Mouse (Mus musculus) heart, embryonic 13.5 days (tissue): ENCODE measurements around the gene Ppp6r3. TPM values are rescaled to one million over a fixed set of nuclear protein-coding genes. Genes with fewer than 3 reads are reported as not detected.
"Not testable (repeated sequence)": the region's sequence is repeated elsewhere in the genome, so short reads cannot be mapped to it uniquely, and the experiment has no call there.

ENCODE experiments used
- ATAC-seq: fragments of 200-750 bp; cut with Nextera tagmentation; 2 replicates; pipeline ENCODE4 v1.8.0; 2017; ENCODE audit warnings: moderate TSS enrichment; ENCODE audit not compliant: insufficient number of reproducible peaks, low FRiP score, low TSS enrichment; ENCODE audit errors: extremely low read depth
- H3K27ac ChIP-seq: fragments of 300-500 bp; sonication (generic); replicated peaks from 2 replicates; pipeline ENCODE4 v1.5.1; 2015; ENCODE audit warnings: moderate library complexity, mild to moderate bottlenecking, inconsistent platforms
- H3K27me3 ChIP-seq: fragments of 300-500 bp; sonication (generic); replicated peaks from 2 replicates; pipeline ENCODE4 v1.6.1; 2015; ENCODE audit warnings: mild to moderate bottlenecking, inconsistent platforms
- H3K36me3 ChIP-seq: fragments of 300-500 bp; sonication (generic); 2 replicates; pipeline ENCODE4 v1.6.1; 2015; ENCODE audit warnings: mild to moderate bottlenecking, inconsistent platforms
- H3K4me1 ChIP-seq: fragments of 300-500 bp; sonication (generic); 2 replicates; pipeline ENCODE4 v1.6.1; 2015; ENCODE audit warnings: inconsistent platforms
- H3K4me2 ChIP-seq: fragments of 300-500 bp; sonication (generic); 2 replicates; pipeline ENCODE4 v1.6.1; 2015; ENCODE audit warnings: inconsistent platforms, mild to moderate bottlenecking, moderate library complexity
- H3K4me3 ChIP-seq: fragments of 300-500 bp; sonication (generic); 2 replicates; pipeline ENCODE4 v1.5.1; 2015; ENCODE audit warnings: moderate library complexity, mild to moderate bottlenecking, inconsistent platforms
- H3K9ac ChIP-seq: fragments of 300-500 bp; sonication (generic); 2 replicates; pipeline ENCODE4 v1.6.1; 2015; ENCODE audit warnings: inconsistent platforms, mild to moderate bottlenecking, moderate library complexity
- H3K9me3 ChIP-seq: fragments of 300-500 bp; sonication (generic); 2 replicates; pipeline ENCODE4 v1.6.1; 2016; ENCODE audit warnings: inconsistent platforms
- WGBS: fragments of 180-500 bp; shearing (Covaris S2); methylation state at CpG from one replicate; pipeline ENCODE4 v1.1.7; 2015; ENCODE audit warnings: mixed read lengths; 5-methylcytosine and 5-hydroxymethylcytosine counted together
- polyA plus RNA-seq: library from polyadenylated mRNA; unstranded; fragments of >200 nt; fragmentation: Nextera tagmentation; extraction: Ambion mirVana; gene quantifications from 2 replicates; pipeline ENCODE4 v1.2.1, GENCODE M21; 2015

Gene Ppp6r3
- polyA plus RNA-seq, 1 experiment from 2014 or later: 46.1 TPM

DNA sequence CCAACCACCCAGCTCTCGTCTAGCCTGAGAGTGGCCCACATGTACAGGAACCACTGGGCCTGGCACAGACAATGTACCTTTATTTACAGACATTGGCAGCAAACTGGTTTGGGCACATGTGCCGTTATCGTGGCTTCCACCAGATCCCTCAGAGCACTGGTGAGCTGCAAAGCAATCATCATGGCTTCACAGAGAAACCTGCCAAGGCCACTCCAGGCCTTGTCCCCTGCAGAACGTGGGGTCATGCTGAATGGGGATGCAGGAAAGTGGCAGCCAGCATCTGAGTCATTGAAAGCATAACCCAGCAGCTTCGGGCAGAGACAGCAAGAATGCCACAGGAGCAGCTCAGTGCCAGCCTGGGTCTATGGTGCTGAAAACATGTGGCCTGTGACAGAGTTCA, 18.8 kb upstream of the Ppp6r3 start:
- 90% methylated on average over 5 of the region's 5 CpGs for WGBS
- no peak overlapping the region for H3K9ac ChIP-seq
- no peak overlapping the region for H3K4me2 ChIP-seq
- no peak overlapping the region for H3K4me3 ChIP-seq
- ATAC-seq: no peak
- no peaks in the 10 kb centered on the region for H3K9me3 ChIP-seq
- H3K27me3 ChIP-seq: no peaks in the 10 kb centered on the region
- H3K27ac ChIP-seq: no peak overlapping the region
- H3K36me3 ChIP-seq: peaks cover 98% of the 10 kb centered on the region
- H3K4me1 ChIP-seq: 0 out of 2 replicates have a peak, but pooled peaks cover 4% of the 10 kb centered on the region

DNA sequence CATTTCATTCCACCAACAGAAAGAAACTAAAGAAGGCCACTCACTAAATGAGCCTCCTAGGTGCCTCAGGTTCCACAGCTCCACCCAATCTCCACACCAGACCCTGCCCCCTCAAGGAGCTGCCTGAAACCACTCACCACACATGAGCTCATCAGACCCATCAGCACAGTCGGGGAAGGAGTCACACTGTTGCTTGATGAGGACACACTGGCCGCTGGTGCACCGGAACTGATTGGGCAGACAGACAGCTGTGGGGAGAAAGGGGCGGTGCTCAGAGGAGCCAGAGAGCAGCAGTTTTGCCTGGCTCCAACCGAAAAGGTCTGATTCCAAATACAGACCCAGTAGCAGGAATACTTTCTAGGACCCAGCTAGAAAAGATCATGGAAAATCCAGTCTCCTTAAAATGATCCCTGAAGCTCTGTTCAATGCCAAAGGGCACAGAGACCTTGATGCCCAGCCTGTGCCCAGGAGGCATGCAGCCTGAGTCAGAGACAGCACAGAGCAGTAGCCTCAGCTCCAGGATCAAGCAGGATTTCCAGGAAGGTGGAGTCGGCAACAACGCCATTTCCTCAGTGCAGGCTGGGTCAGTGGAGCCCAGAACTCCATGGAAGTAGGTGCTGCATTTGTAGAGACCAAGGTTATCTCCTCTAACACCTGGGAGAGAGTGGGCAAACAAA, 18.0 kb upstream of the Ppp6r3 start:
- Histone ChIP-seq H3K4me2 (no peak overlapping the region), H3K36me3 (peaks cover 98% of the 10 kb centered on the region), H3K4me1 (0 out of 2 replicates have a peak, but pooled peaks cover 4% of the 10 kb centered on the region), H3K9me3 (no peaks in the 10 kb centered on the region), H3K27me3 (no peaks in the 10 kb centered on the region), H3K27ac (no peak overlapping the region), H3K4me3 (no peak overlapping the region), H3K9ac (no peak overlapping the region)
- WGBS: 72% methylated on average over 7 of the region's 7 CpGs
- ATAC-seq: no peak

GRCm38 (mm10) chr19:3589968-3590367, 14.4 kb upstream of the Ppp6r3 start:
- 85% methylated on average over 4 of the region's 4 CpGs for WGBS

DNA sequence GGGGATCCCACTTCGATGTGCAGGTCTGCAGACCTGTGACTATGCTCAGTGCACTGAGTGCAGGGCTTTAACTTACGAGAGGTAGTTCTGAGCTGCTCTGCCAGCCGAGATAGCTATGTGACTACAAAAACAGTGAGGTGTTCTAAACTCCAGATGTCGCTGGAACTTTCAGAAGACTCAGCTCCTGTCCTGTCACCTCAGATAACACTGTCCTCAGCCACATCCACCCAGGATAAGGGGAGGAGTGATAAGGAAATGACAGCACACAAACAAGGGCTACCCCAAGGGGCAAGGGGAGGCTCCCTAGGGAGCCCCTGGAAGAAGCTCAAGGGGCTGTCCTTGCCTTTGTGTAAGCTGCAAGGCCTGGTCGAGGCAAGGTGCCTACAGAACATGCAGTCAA, 14.0 kb upstream of the Ppp6r3 start:
- Histone ChIP-seq H3K4me3 (no peak overlapping the region), H3K4me1 (0 out of 2 replicates have a peak, but pooled peaks cover 4% of the 10 kb centered on the region), H3K9ac (no peak overlapping the region), H3K27ac (no peak overlapping the region), H3K36me3 (peaks cover 88% of the 10 kb centered on the region), H3K4me2 (no peak overlapping the region), H3K27me3 (no peaks in the 10 kb centered on the region), H3K9me3 (no peaks in the 10 kb centered on the region)
- no peak for ATAC-seq
- 41% methylated on average over 5 of the region's 5 CpGs for WGBS

More at GRCm38 (mm10) chr19:3589968-3590367, 14.4 kb upstream of the Ppp6r3 start:
- peaks cover 90% of the 10 kb centered on the region for H3K36me3 ChIP-seq
- H3K9me3 ChIP-seq: no peaks in the 10 kb centered on the region
- H3K9ac ChIP-seq: no peak overlapping the region
- no peak overlapping the region for H3K4me2 ChIP-seq
- no peak overlapping the region for H3K27ac ChIP-seq
- no peak overlapping the region for H3K4me3 ChIP-seq
- no peaks in the 10 kb centered on the region for H3K27me3 ChIP-seq
- ATAC-seq: no peak
- H3K4me1 ChIP-seq: 0 out of 2 replicates have a peak, but pooled peaks cover 4% of the 10 kb centered on the region

DNA sequence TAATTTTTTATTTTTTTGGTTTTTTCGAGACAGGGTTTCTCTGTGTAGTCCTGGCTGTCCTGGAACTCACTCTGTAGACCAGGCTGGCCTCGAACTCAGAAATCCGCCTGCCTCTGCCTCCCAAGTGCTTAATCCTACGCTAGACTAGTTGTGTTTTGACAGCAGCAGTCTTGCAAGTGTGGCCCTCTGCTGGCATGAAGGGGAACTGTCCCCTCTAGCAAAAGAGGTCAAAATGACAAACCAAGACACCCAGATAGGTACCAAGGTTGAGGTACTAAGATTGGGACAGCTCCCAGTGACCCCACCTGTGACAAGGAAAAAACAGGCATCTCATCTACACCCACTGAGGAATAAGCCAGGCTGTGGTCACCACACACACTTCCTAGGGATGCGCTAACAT, 12.2 kb upstream of the Ppp6r3 start:
- WGBS: 83% methylated on average over 5 of the region's 5 CpGs
- H3K9me3 ChIP-seq, H3K27ac ChIP-seq, H3K9ac ChIP-seq, H3K4me1 ChIP-seq, ATAC-seq, H3K4me3 ChIP-seq, H3K27me3 ChIP-seq, H3K4me2 ChIP-seq: not testable (repeated sequence)
- peaks cover 89% of the 10 kb centered on the region for H3K36me3 ChIP-seq

GRCm38 (mm10) chr19:3586540-3586939, 11.0 kb upstream of the Ppp6r3 start:
- no peak overlapping the region for H3K4me2 ChIP-seq
- H3K4me3 ChIP-seq: no peak overlapping the region
- H3K36me3 ChIP-seq: peaks cover 79% of the 10 kb centered on the region
- no peak overlapping the region for H3K9ac ChIP-seq
- WGBS: 25% methylated on average over 1 of the region's 1 CpGs
- H3K27me3 ChIP-seq: no peaks in the 10 kb centered on the region
- 0 out of 2 replicates have a peak, but pooled peaks cover 4% of the 10 kb centered on the region for H3K4me1 ChIP-seq
- H3K9me3 ChIP-seq: no peaks in the 10 kb centered on the region
- H3K27ac ChIP-seq: no peak overlapping the region
- no peak for ATAC-seq

GRCm38 (mm10) chr19:3586026-3586425, 10.5 kb upstream of the Ppp6r3 start:
- Histone ChIP-seq H3K4me2 (no peak overlapping the region), H3K9ac (no peak overlapping the region), H3K36me3 (peaks cover 74% of the 10 kb centered on the region), H3K4me1 (0 out of 2 replicates have a peak, but pooled peaks cover 4% of the 10 kb centered on the region), H3K27me3 (no peaks in the 10 kb centered on the region), H3K9me3 (no peaks in the 10 kb centered on the region), H3K27ac (no peak overlapping the region), H3K4me3 (no peak overlapping the region)
- 91% methylated on average over 9 of the region's 9 CpGs for WGBS
- no peak for ATAC-seq

GRCm38 (mm10) chr19:3581326-3581725, 5.8 kb upstream of the Ppp6r3 start:
- H3K4me1 ChIP-seq: peaks cover 20% of the 10 kb centered on the region
- no peak overlapping the region for H3K27ac ChIP-seq
- no peaks in the 10 kb centered on the region for H3K27me3 ChIP-seq
- no peak for ATAC-seq
- no peak overlapping the region for H3K4me3 ChIP-seq
- no peak overlapping the region for H3K4me2 ChIP-seq
- no peaks in the 10 kb centered on the region for H3K9me3 ChIP-seq
- 18% methylated on average over 7 of the region's 7 CpGs for WGBS
- no peak overlapping the region for H3K9ac ChIP-seq
- peaks cover 33% of the 10 kb centered on the region for H3K36me3 ChIP-seq

DNA sequence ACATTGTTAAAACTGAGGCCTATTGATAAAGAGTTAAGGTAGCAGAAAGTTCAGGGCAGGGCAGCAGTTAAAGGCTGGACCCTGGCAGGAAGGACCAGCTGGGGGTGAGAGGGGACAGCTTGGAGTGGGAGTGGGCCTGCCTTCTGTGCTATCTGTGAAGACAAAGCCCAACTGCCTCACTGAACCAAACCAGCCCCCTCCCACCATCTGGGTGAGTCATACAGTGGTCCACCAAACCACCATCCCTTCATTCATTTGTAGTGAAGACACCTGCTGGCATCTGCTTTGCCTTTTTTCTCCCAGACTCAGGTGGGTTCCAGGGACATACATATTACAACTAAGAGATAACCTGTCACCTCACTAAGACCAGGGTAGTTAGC, 2.4 kb upstream of the Ppp6r3 start:
- Histone ChIP-seq H3K4me3 (no peak overlapping the region), H3K4me2 (peak overlapping the region; percentile 58), H3K4me1 (peaks cover 37% of the 10 kb centered on the region), H3K9ac (no peak overlapping the region), H3K36me3 (peaks cover 4% of the 10 kb centered on the region; the same call in 1 of the 2 replicates), H3K9me3 (no peaks in the 10 kb centered on the region), H3K27ac (peak overlapping the region; percentile 95), H3K27me3 (no peaks in the 10 kb centered on the region)
- ATAC-seq: no peak

GRCm38 (mm10) chr19:3577265-3577910, 1.8 kb upstream of the Ppp6r3 start:
- ATAC-seq: no peak
- Histone ChIP-seq H3K36me3 (0 out of 2 replicates have a peak, but pooled peaks cover 2% of the 10 kb centered on the region), H3K4me1 (peaks cover 40% of the 10 kb centered on the region), H3K4me2 (peak overlapping the region; percentile 58), H3K27ac (peak overlapping the region; percentile 95), H3K27me3 (no peaks in the 10 kb centered on the region), H3K9me3 (no peaks in the 10 kb centered on the region), H3K4me3 (no peak overlapping the region), H3K9ac (no peak overlapping the region; the same call in 1 of the 2 replicates)
- WGBS: 50% methylated on average over 4 of the region's 4 CpGs

GRCm38 (mm10) chr19:3576451-3577264, 1.1 kb upstream of the Ppp6r3 start:
- Histone ChIP-seq H3K9me3 (no peaks in the 10 kb centered on the region), H3K9ac (peak overlapping the region; percentile 21), H3K4me3 (peak overlapping the region; percentile 66), H3K4me1 (peaks cover 40% of the 10 kb centered on the region), H3K27me3 (no peaks in the 10 kb centered on the region), H3K4me2 (peak overlapping the region; percentile 58), H3K36me3 (0 out of 2 replicates have a peak, but pooled peaks cover 3% of the 10 kb centered on the region), H3K27ac (peak overlapping the region; percentile 95)
- 64% methylated on average over 5 of the region's 5 CpGs for WGBS
- no peak for ATAC-seq
